Mouse (Mus musculus) testis, adult 2 months (tissue): ENCODE measurements around the gene Thop1. TPM values are rescaled to one million over a fixed set of nuclear protein-coding genes. Genes with fewer than 3 reads are reported as not detected.

ENCODE experiments used
- H3K27ac ChIP-seq: fragments of 200-500 bp; 2 replicates; pipeline ENCODE4 v1.5.1; 2012; ENCODE audit warnings: low read depth, low read length; ENCODE audit not compliant: control insufficient read depth, insufficient read depth
- H3K27me3 ChIP-seq: fragments of 200-500 bp; 2 replicates; pipeline ENCODE4 v1.6.1; 2012; ENCODE audit warnings: mild to moderate bottlenecking, low read length, moderate library complexity; ENCODE audit not compliant: control insufficient read depth, insufficient read depth
- H3K36me3 ChIP-seq: fragments of 200-500 bp; 2 replicates; pipeline ENCODE4 v1.6.1; 2012; ENCODE audit warnings: mild to moderate bottlenecking, low read length; ENCODE audit not compliant: control insufficient read depth, insufficient read depth
- H3K4me1 ChIP-seq: fragments of 200-500 bp; 2 replicates; pipeline ENCODE4 v1.6.1; 2012; ENCODE audit warnings: low read length; ENCODE audit not compliant: control insufficient read depth, insufficient read depth
- H3K4me3 ChIP-seq: fragments of 200-500 bp; 2 replicates; pipeline ENCODE4 v1.5.1; 2012; ENCODE audit warnings: low read depth, mild to moderate bottlenecking, low read length, moderate library complexity, mixed read lengths; ENCODE audit not compliant: control insufficient read depth
- CTCF ChIP-seq: fragments of 200-500 bp; IDR thresholded peaks from 2 replicates; pipeline ENCODE4 v1.5.1; 2012; ENCODE audit warnings: low read depth, mild to moderate bottlenecking, inconsistent platforms, low read length, moderate library complexity; ENCODE audit not compliant: control insufficient read depth, insufficient read depth, insufficient replicate concordance
- POLR2A ChIP-seq: fragments of 200-500 bp; IDR thresholded peaks from 2 replicates; pipeline ENCODE4 v1.6.1; 2012; ENCODE audit warnings: low read depth, mild to moderate bottlenecking, inconsistent platforms, low read length, moderate library complexity; ENCODE audit not compliant: control insufficient read depth
- polyA plus RNA-seq: library from polyadenylated mRNA; depleted of rRNA; stranded (reverse); fragments of >200 nt; gene quantifications from 2 replicates; pipeline ENCODE4 v1.2.3, GENCODE M21; 2012; rRNA removed

Thop1 gene
- polyA plus RNA-seq, result 318 and 378 TPM in 2 replicates

- H3K4me3 ChIP-seq, result peak within 1 kb of the TSS; percentile 88
- H3K27me3 ChIP-seq, result no peaks in the 10 kb centered on the region
- TF ChIP-seq CTCF (no peak), POLR2A (peak; percentile 68)
- no peaks in the 10 kb centered on the region; the same call in 1 of the 2 replicates for H3K36me3 ChIP-seq
- H3K27ac ChIP-seq, result peak within 1 kb of the TSS; percentile 84
- H3K4me1 ChIP-seq, result peaks cover 13% of the 10 kb centered on the region
These were observed at the start of gene Thop1 for GRCm38 (mm10) chr10:81069836-81070235. Thop1 (plus strand) TSS chr10:81070035.

GRCm38 (mm10) chr10:81020207-81020606, 49.6 kb upstream of the Thop1 start:
- Histone ChIP-seq H3K27ac (no peak overlapping the region), H3K36me3 (no peaks in the 10 kb centered on the region), H3K4me3 (no peak overlapping the region), H3K4me1 (peaks cover 22% of the 10 kb centered on the region), H3K27me3 (no peaks in the 10 kb centered on the region)
- TF ChIP-seq CTCF (no peak), POLR2A (no peak)

- TF ChIP-seq CTCF (no peak), POLR2A (no peak)
- Histone ChIP-seq H3K27me3 (no peaks in the 10 kb centered on the region), H3K27ac (no peak overlapping the region), H3K36me3 (no peaks in the 10 kb centered on the region), H3K4me3 (peak overlapping the region; percentile 11), H3K4me1 (peaks cover 21% of the 10 kb centered on the region)
These were observed 48.2 kb upstream of the Thop1 start for GRCm38 (mm10) chr10:81021547-81022110.

- Histone ChIP-seq H3K4me1 (peaks cover 21% of the 10 kb centered on the region), H3K36me3 (no peaks in the 10 kb centered on the region), H3K27me3 (no peaks in the 10 kb centered on the region), H3K27ac (no peak overlapping the region), H3K4me3 (no peak overlapping the region)
- TF ChIP-seq CTCF, result peak; percentile 76; the same call in 1 of the 2 replicates
- no peak for TF ChIP-seq POLR2A
These were observed 47.1 kb upstream of the Thop1 start for GRCm38 (mm10) chr10:81022744-81023143.

GRCm38 (mm10) chr10:81024346-81024937, 45.4 kb upstream of the Thop1 start:
- Histone ChIP-seq H3K4me3 (no peak overlapping the region), H3K36me3 (no peaks in the 10 kb centered on the region), H3K27ac (no peak overlapping the region), H3K27me3 (no peaks in the 10 kb centered on the region), H3K4me1 (peaks cover 11% of the 10 kb centered on the region)
- TF ChIP-seq POLR2A (no peak), CTCF (no peak)

- Histone ChIP-seq H3K27ac (no peak overlapping the region), H3K27me3 (no peaks in the 10 kb centered on the region), H3K36me3 (no peaks in the 10 kb centered on the region), H3K4me1 (peaks cover 11% of the 10 kb centered on the region), H3K4me3 (no peak overlapping the region)
- TF ChIP-seq CTCF (no peak), POLR2A (no peak)
These were observed 44.7 kb upstream of the Thop1 start for GRCm38 (mm10) chr10:81025047-81025621.

- TF ChIP-seq POLR2A, result no peak
- no peak for TF ChIP-seq CTCF
- H3K36me3 ChIP-seq, result no peaks in the 10 kb centered on the region
- H3K27ac ChIP-seq, result no peak within 1 kb of the TSS
- H3K4me3 ChIP-seq, result no peak within 1 kb of the TSS
- H3K4me1 ChIP-seq, result peaks cover 11% of the 10 kb centered on the region
- H3K27me3 ChIP-seq, result no peaks in the 10 kb centered on the region
These were observed 44.1 kb upstream of the Thop1 start, which contains the start of gene Diras1 for GRCm38 (mm10) chr10:81025639-81026275. Diras1 (minus strand) TSS chr10:81025662.

- H3K27me3 ChIP-seq, result no peaks in the 10 kb centered on the region
- TF ChIP-seq CTCF, result no peak
- TF ChIP-seq POLR2A, result no peak
- no peak overlapping the region for H3K27ac ChIP-seq
- H3K4me1 ChIP-seq, result peaks cover 10% of the 10 kb centered on the region
- H3K4me3 ChIP-seq, result no peak overlapping the region
- H3K36me3 ChIP-seq, result no peaks in the 10 kb centered on the region
These were observed 43.0 kb upstream of the Thop1 start for GRCm38 (mm10) chr10:81026857-81027256.
